Mouse (Mus musculus) limb, embryonic 13.5 days (tissue): Measurements from ENCODE around the gene Gm20388. TPM values are rescaled to one million over a fixed set of nuclear protein-coding genes. Genes with fewer than 3 reads are reported as not detected.
"Not testable (repeated sequence)": the region's sequence is repeated elsewhere in the genome, so short reads cannot be mapped to it uniquely, and the experiment has no call there.

Experiments
- ATAC-seq: fragments of 200-750 bp; cut with Nextera tagmentation; 2 replicates; pipeline ENCODE4 v1.8.0; 2017; ENCODE audit warnings: low read depth, moderate number of reproducible peaks, moderate TSS enrichment; ENCODE audit not compliant: low FRiP score
- H3K27ac ChIP-seq: fragments of 300-500 bp; sonication (generic); 2 replicates; pipeline ENCODE4 v1.5.1; 2015; ENCODE audit warnings: inconsistent platforms, mild to moderate bottlenecking, moderate library complexity
- H3K27me3 ChIP-seq: fragments of 300-500 bp; sonication (generic); 2 replicates; pipeline ENCODE4 v1.6.1; 2015; ENCODE audit warnings: mild to moderate bottlenecking, inconsistent platforms
- H3K36me3 ChIP-seq: fragments of 300-500 bp; sonication (generic); 2 replicates; pipeline ENCODE4 v1.6.1; 2015; ENCODE audit warnings: inconsistent platforms, mild to moderate bottlenecking, moderate library complexity
- H3K4me1 ChIP-seq: fragments of 300-500 bp; sonication (generic); 2 replicates; pipeline ENCODE4 v1.6.1; 2015; ENCODE audit warnings: inconsistent platforms
- H3K4me2 ChIP-seq: fragments of 300-500 bp; sonication (generic); replicated peaks from 2 replicates; pipeline ENCODE4 v1.6.1; 2015; ENCODE audit warnings: inconsistent platforms, mild to moderate bottlenecking, moderate library complexity
- H3K4me3 ChIP-seq: fragments of 300-500 bp; sonication (generic); 2 replicates; pipeline ENCODE4 v1.5.1; 2015; ENCODE audit warnings: moderate library complexity, mild to moderate bottlenecking, inconsistent platforms
- H3K9ac ChIP-seq: fragments of 300-500 bp; sonication (generic); 2 replicates; pipeline ENCODE4 v1.6.1; 2015; ENCODE audit warnings: mild to moderate bottlenecking, inconsistent platforms
- H3K9me3 ChIP-seq: fragments of 300-500 bp; sonication (generic); 2 replicates; pipeline ENCODE4 v1.6.1; 2016; ENCODE audit warnings: inconsistent platforms
- WGBS: fragments of 180-500 bp; shearing (Covaris S2); methylation state at CpG from one replicate; pipeline ENCODE4 v1.1.7; 2015; 5-methylcytosine and 5-hydroxymethylcytosine counted together
- polyA plus RNA-seq: library from polyadenylated mRNA; unstranded; fragments of >200 nt; fragmentation: Nextera tagmentation; extraction: Ambion mirVana; gene quantifications from 2 replicates; pipeline ENCODE4 v1.2.1, GENCODE M21; 2015

Gene Gm20388
- polyA plus RNA-seq, 1 experiment from 2014 or later, result 7.1 TPM

GRCm38 (mm10) chr8:123247748-123248147 lies 3337.1 kb downstream of the Gm20388 start:
- Histone ChIP-seq H3K4me2 (no peak overlapping the region), H3K4me1 (peaks cover 4% of the 10 kb centered on the region), H3K27me3 (no peaks in the 10 kb centered on the region), H3K36me3 (peaks cover 92% of the 10 kb centered on the region), H3K9me3 (no peaks in the 10 kb centered on the region), H3K9ac (no peak overlapping the region), H3K4me3 (no peak overlapping the region), H3K27ac (no peak overlapping the region)
- no peak for ATAC-seq
- 92% methylated on average over 6 of the region's 6 CpGs for WGBS

- Histone ChIP-seq H3K4me2 (no peak overlapping the region), H3K36me3 (peaks cover 84% of the 10 kb centered on the region), H3K27me3 (no peaks in the 10 kb centered on the region), H3K27ac (no peak overlapping the region), H3K9me3 (no peaks in the 10 kb centered on the region), H3K9ac (no peak overlapping the region), H3K4me3 (no peak overlapping the region), H3K4me1 (peaks cover 11% of the 10 kb centered on the region)
- ATAC-seq, result no peak
- WGBS, result 90% methylated on average over 8 of the region's 8 CpGs
These were observed 3338.0 kb downstream of the Gm20388 start for GRCm38 (mm10) chr8:123248596-123248995.

GRCm38 (mm10) chr8:123250940-123251339 lies 3340.3 kb downstream of the Gm20388 start:
- H3K27me3 ChIP-seq, result no peaks in the 10 kb centered on the region
- peak overlapping the region; percentile 8 for H3K9ac ChIP-seq
- peaks cover 22% of the 10 kb centered on the region for H3K4me1 ChIP-seq
- peaks cover 65% of the 10 kb centered on the region for H3K36me3 ChIP-seq
- no peak overlapping the region for H3K4me3 ChIP-seq
- WGBS, result 93% methylated on average over 5 of the region's 5 CpGs
- no peak overlapping the region for H3K27ac ChIP-seq
- no peak for ATAC-seq
- H3K9me3 ChIP-seq, result no peaks in the 10 kb centered on the region
- no peak overlapping the region for H3K4me2 ChIP-seq

- H3K4me1 ChIP-seq, result peaks cover 25% of the 10 kb centered on the region
- no peak overlapping the region for H3K27ac ChIP-seq
These were observed 3342.3 kb downstream of the Gm20388 start for GRCm38 (mm10) chr8:123252925-123253324.

GRCm38 (mm10) chr8:123253451-123254098 lies 3342.9 kb downstream of the Gm20388 start:
- Histone ChIP-seq H3K4me2 (peak overlapping the region; percentile 76), H3K9ac (peak overlapping the region; percentile 95), H3K27ac (peak overlapping the region; percentile 77), H3K27me3 (no peaks in the 10 kb centered on the region), H3K36me3 (peaks cover 65% of the 10 kb centered on the region), H3K4me1 (peaks cover 25% of the 10 kb centered on the region), H3K9me3 (no peaks in the 10 kb centered on the region), H3K4me3 (peak overlapping the region; percentile 97)
- WGBS, result under 1% methylated on average over 31 of the region's 40 CpGs
- ATAC-seq, result no peak; the same call in none of the 2 replicates

More at GRCm38 (mm10) chr8:123252925-123253324, 3342.3 kb downstream of the Gm20388 start:
- Histone ChIP-seq H3K9me3 (no peaks in the 10 kb centered on the region), H3K27me3 (no peaks in the 10 kb centered on the region), H3K9ac (peak overlapping the region; percentile 95), H3K4me3 (peak overlapping the region; percentile 97), H3K36me3 (peaks cover 65% of the 10 kb centered on the region), H3K4me2 (peak overlapping the region; percentile 76)
- WGBS, result 44% methylated on average over 4 of the region's 4 CpGs
- no peak for ATAC-seq

GRCm38 (mm10) chr8:123254099-123254885 lies 3343.7 kb downstream of the Gm20388 start, which contains the start of the genes Zfp276 and Vps9d1:
Gene Zfp276, plus strand, starts transcription at chr8:123254195.
Gene Vps9d1, minus strand, starts transcription at chr8:123254348.
- H3K9ac ChIP-seq, result peak within 1 kb of the TSS; percentile 95
- no peaks in the 10 kb centered on the region for H3K27me3 ChIP-seq
- H3K27ac ChIP-seq, result peak within 1 kb of the TSS; percentile 77
- H3K36me3 ChIP-seq, result peaks cover 65% of the 10 kb centered on the region
- peaks cover 25% of the 10 kb centered on the region for H3K4me1 ChIP-seq
- WGBS, result under 1% methylated on average over 79 of the region's 99 CpGs
- peak within 1 kb of the TSS; percentile 76 for H3K4me2 ChIP-seq
- peak within 1 kb of the TSS; percentile 97 for H3K4me3 ChIP-seq
- H3K9me3 ChIP-seq, result no peaks in the 10 kb centered on the region
- ATAC-seq, result peak; percentile 93

GRCm38 (mm10) chr8:123255170-123255569 lies 3344.5 kb downstream of the Gm20388 start:
- Histone ChIP-seq H3K4me1 (peaks cover 25% of the 10 kb centered on the region), H3K4me2 (peak overlapping the region; percentile 76), H3K27me3 (no peaks in the 10 kb centered on the region), H3K4me3 (peak overlapping the region; percentile 97), H3K36me3 (peaks cover 66% of the 10 kb centered on the region), H3K9ac (peak overlapping the region; percentile 95), H3K9me3 (no peaks in the 10 kb centered on the region), H3K27ac (no peak overlapping the region)
- no peak for ATAC-seq
- WGBS, result 61% methylated on average over 6 of the region's 6 CpGs

- Histone ChIP-seq H3K4me1 (peaks cover 25% of the 10 kb centered on the region), H3K9me3 (no peaks in the 10 kb centered on the region), H3K27ac (no peak overlapping the region), H3K9ac (no peak overlapping the region), H3K4me3 (no peak overlapping the region), H3K27me3 (no peaks in the 10 kb centered on the region), H3K36me3 (peaks cover 63% of the 10 kb centered on the region), H3K4me2 (no peak overlapping the region)
- no peak for ATAC-seq
- 90% methylated on average over 3 of the region's 3 CpGs for WGBS
These were observed 3346.5 kb downstream of the Gm20388 start for GRCm38 (mm10) chr8:123257114-123257513.

- peaks cover 64% of the 10 kb centered on the region for H3K36me3 ChIP-seq
- H3K4me3 ChIP-seq, ATAC-seq, H3K9me3 ChIP-seq, H3K27me3 ChIP-seq, H3K27ac ChIP-seq, H3K9ac ChIP-seq, H3K4me2 ChIP-seq: not testable (repeated sequence)
- 91% methylated on average over 8 of the region's 8 CpGs for WGBS
- H3K4me1 ChIP-seq, result peaks cover 23% of the 10 kb centered on the region
These were observed 3347.0 kb downstream of the Gm20388 start for GRCm38 (mm10) chr8:123257593-123257992.

- H3K9ac ChIP-seq, result no peak overlapping the region
- H3K4me2 ChIP-seq, result no peak overlapping the region
- H3K4me1 ChIP-seq, result no peaks in the 10 kb centered on the region
- ATAC-seq, result no peak; the same call in 1 of the 2 replicates
- no peak overlapping the region for H3K4me3 ChIP-seq
- WGBS, result 75% methylated on average over 14 of the region's 14 CpGs
- H3K27ac ChIP-seq, result no peak overlapping the region
- H3K9me3 ChIP-seq, result no peaks in the 10 kb centered on the region
- H3K27me3 ChIP-seq, result no peaks in the 10 kb centered on the region
- H3K36me3 ChIP-seq, result peaks cover 88% of the 10 kb centered on the region
These were observed 3357.4 kb downstream of the Gm20388 start for GRCm38 (mm10) chr8:123267926-123268656.

GRCm38 (mm10) chr8:123271147-123271546 lies 3360.5 kb downstream of the Gm20388 start:
- H3K27me3 ChIP-seq, result no peaks in the 10 kb centered on the region
- no peak for ATAC-seq
- no peak overlapping the region for H3K27ac ChIP-seq
- no peak overlapping the region for H3K4me3 ChIP-seq
- H3K4me1 ChIP-seq, result no peaks in the 10 kb centered on the region
- no peak overlapping the region for H3K4me2 ChIP-seq
- 94% methylated on average over 10 of the region's 10 CpGs for WGBS
- no peaks in the 10 kb centered on the region for H3K9me3 ChIP-seq
- H3K9ac ChIP-seq, result no peak overlapping the region
- H3K36me3 ChIP-seq, result peaks cover 71% of the 10 kb centered on the region

GRCm38 (mm10) chr8:123271901-123272300 lies 3361.3 kb downstream of the Gm20388 start:
- Histone ChIP-seq H3K9ac (no peak overlapping the region; the same call in 1 of the 2 replicates), H3K27ac (no peak overlapping the region), H3K4me2 (no peak overlapping the region), H3K9me3 (no peaks in the 10 kb centered on the region), H3K36me3 (peaks cover 64% of the 10 kb centered on the region), H3K4me1 (no peaks in the 10 kb centered on the region), H3K27me3 (no peaks in the 10 kb centered on the region), H3K4me3 (no peak overlapping the region)
- ATAC-seq, result peak; percentile 32; the same call in 1 of the 2 replicates
- 71% methylated on average over 4 of the region's 4 CpGs for WGBS
